Mouse (Mus musculus) myocyte (in vitro differentiated cells): Measurements from ENCODE around the gene Pold1.

Experiments used
- POLR2A ChIP-seq: IDR thresholded peaks from one replicate; pipeline ENCODE4 v1.6.1; 2011; ENCODE audit warnings: low read depth, mild to moderate bottlenecking, control low read depth, moderate library complexity; ENCODE audit not compliant: insufficient read length
- SRF ChIP-seq: IDR thresholded peaks from one replicate; pipeline ENCODE4 v1.6.1; 2011; ENCODE audit warnings: low read depth; ENCODE audit not compliant: control insufficient read depth, insufficient read length

DNA sequence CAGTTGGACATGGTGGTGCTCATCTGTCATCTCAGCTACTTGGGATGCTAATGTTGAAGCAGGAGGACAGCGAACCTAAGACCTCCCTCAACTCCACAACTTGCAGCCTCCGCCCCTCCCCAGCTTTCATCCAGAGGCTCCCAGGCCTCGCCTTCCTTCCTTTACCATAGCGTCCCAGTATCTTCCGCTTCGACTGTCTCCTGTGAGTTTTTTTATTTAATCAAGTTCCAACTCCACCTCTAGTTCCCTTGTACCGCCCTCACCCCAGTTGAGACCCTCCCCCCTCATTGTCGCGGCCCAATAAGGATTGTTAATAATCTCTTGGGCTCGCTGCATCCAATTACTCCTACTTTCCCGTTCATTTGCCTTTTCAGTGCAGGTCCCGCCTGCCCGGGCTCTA lies 41.3 kb upstream of the Pold1 start:
- TF ChIP-seq SRF = no peak
- TF ChIP-seq POLR2A = no peak
